Mouse (Mus musculus): Measurements from ENCODE around the gene Gm7247. TPM values are rescaled to one million over a fixed set of nuclear protein-coding genes. Genes with fewer than 3 reads are reported as not detected.
"Not testable (repeated sequence)": the region's sequence is repeated elsewhere in the genome, so short reads cannot be mapped to it uniquely, and the experiment has no call there.

Gene Gm7247
- polyA plus RNA-seq, 1 experiment = not detected

DNA sequence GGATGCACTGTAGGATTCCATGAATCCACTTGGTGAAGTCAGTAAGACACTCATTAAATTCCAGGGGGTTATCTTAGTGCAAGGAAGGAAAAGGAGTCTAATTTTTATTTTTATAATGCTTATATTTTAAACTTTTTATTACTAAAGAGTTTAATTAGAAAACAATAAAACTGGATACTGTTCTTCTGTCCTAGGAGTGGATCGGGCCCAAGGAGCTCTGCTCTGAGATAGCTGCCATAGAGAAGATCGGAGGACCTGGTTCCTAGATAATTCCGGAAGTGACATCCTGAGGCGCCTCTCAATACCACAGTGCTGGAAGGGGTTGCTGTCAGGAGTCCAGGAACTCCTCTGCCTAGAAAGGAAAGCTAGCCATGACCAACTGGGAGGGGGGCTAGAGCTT is 190.9 kb downstream of the Gm7247 start, which contains the start of gene Gm5622:
Gm5622 (plus strand) TSS at position 301 of the 400 bp plus-strand sequence.
- DNase-seq (ENCODE audit: low read depth in 1 of 2, low spot score in 2 of 2) = no peak
- TF ChIP-seq CTCF (IDR thresholded peaks at IDR 0.05; ENCODE audit: extremely low read depth, insufficient read depth, insufficient read length, insufficient replicate concordance) (no peak), POLR2A (IDR thresholded peaks at IDR 0.05; ENCODE audit: low read depth, low read length) (no peak)
- WGBS = 93% methylated on average over 4 of the region's 4 CpGs
- H3K36me3 ChIP-seq (ENCODE audit: control insufficient read depth, insufficient read depth, low read length) = no peaks in the 10 kb centered on the region
- H3K27me3 ChIP-seq (ENCODE audit: control insufficient read depth, insufficient read depth, low read length) = no peaks in the 10 kb centered on the region
- H3K4me1 ChIP-seq (ENCODE audit: control insufficient read depth, insufficient read depth, insufficient read length) = no peaks in the 10 kb centered on the region
- H3K27ac ChIP-seq (ENCODE audit: insufficient read depth, low read length) = no peak within 1 kb of the TSS
- no peak within 1 kb of the TSS for H3K4me3 ChIP-seq (ENCODE audit: extremely low read depth, insufficient read depth, insufficient read length)

DNA sequence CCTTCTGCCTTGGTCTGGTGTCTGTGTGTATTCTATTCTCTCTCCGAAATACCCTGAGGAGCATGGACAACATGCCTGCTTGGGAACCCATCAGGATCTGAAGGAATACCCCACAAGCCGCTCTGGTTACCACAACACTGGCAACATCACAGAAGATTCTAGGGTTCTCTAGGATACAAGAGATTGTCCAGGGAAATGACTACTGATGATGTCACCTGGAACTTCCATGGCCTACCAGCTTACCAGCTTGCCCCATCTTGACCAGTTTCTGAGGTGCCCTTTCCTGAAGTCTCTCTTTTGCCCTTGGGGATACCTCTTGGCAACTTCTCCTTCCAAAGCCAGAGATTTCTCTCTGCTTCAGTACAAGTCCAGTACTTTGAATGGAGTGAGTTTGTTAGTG is 212.4 kb downstream of the Gm7247 start, which contains the start of gene Gm17175:
Gm17175 (minus strand) TSS at position 101 of the 400 bp plus-strand sequence.
- not testable (repeated sequence) for H3K27me3 ChIP-seq (ENCODE audit: control insufficient read depth, insufficient read depth, low read length); DNase-seq (ENCODE audit: low read depth in 1 of 2, low spot score in 2 of 2); H3K4me3 ChIP-seq (ENCODE audit: extremely low read depth, insufficient read depth, insufficient read length); H3K27ac ChIP-seq (ENCODE audit: insufficient read depth, low read length); H3K4me1 ChIP-seq (ENCODE audit: control insufficient read depth, insufficient read depth, insufficient read length); H3K36me3 ChIP-seq (ENCODE audit: control insufficient read depth, insufficient read depth, low read length)
- WGBS = 91% methylated on average over 2 of the region's 2 CpGs

DNA sequence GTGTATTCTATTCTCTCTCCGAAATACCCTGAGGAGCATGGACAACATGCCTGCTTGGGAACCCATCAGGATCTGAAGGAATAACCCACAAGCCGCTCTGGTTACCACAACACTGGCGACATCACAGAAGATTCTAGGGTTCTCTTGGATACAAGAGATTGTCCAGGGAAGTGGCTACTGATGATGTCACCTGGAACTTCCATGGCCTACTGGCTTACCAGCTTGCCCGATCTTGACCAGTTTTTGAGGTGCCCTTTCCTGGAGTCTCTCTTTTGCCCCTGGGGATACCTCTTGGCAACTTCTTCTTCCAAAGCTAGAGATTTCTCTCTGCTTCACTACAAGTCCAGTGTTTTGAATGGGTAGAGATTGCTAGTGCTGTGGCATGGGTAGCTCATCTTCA is 230.5 kb downstream of the Gm7247 start, which contains the start of gene Gm17174:
Gm17174 (minus strand) TSS at position 101 of the 400 bp plus-strand sequence.
- H3K36me3 ChIP-seq (ENCODE audit: control insufficient read depth, insufficient read depth, low read length); H3K4me3 ChIP-seq (ENCODE audit: extremely low read depth, insufficient read depth, insufficient read length); H3K27ac ChIP-seq (ENCODE audit: insufficient read depth, low read length); DNase-seq (ENCODE audit: low read depth in 1 of 2, low spot score in 2 of 2); H3K4me1 ChIP-seq (ENCODE audit: control insufficient read depth, insufficient read depth, insufficient read length); H3K27me3 ChIP-seq (ENCODE audit: control insufficient read depth, insufficient read depth, low read length): not testable (repeated sequence)
- 87% methylated on average over 4 of the region's 4 CpGs for WGBS

DNA sequence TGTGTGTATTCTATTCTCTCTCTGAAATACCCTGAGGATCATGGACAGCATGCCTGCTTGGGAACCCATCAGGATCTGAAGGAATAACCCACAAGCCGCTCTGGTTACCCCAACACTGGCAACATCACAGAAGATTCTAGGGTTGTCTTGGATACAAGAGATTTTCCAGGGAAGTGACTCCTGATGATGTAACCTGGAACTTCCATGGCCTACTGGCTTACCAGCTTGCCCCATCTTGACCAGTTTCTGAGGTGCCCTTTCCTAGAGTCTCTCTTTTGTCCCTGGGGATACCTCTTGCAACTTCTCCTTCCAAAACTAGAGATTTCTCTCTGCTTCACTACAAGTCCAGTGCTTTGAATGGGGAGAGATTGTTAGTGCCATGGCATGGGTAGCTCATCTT is 249.7 kb downstream of the Gm7247 start, which contains the start of gene Gm17078:
Gm17078 (minus strand) TSS at position 101 of the 400 bp plus-strand sequence.
- no peaks in the 10 kb centered on the region for H3K36me3 ChIP-seq (ENCODE audit: control insufficient read depth, insufficient read depth, low read length)
- H3K4me1 ChIP-seq (ENCODE audit: control insufficient read depth, insufficient read depth, insufficient read length) = no peaks in the 10 kb centered on the region
- no peak within 1 kb of the TSS for H3K4me3 ChIP-seq (ENCODE audit: extremely low read depth, insufficient read depth, insufficient read length)
- WGBS = 81% methylated on average over 1 of the region's 1 CpGs
- TF ChIP-seq POLR2A (IDR thresholded peaks at IDR 0.05; ENCODE audit: low read depth, low read length) (no peak), CTCF (IDR thresholded peaks at IDR 0.05; ENCODE audit: extremely low read depth, insufficient read depth, insufficient read length, insufficient replicate concordance) (no peak)
- H3K27me3 ChIP-seq (ENCODE audit: control insufficient read depth, insufficient read depth, low read length) = no peaks in the 10 kb centered on the region
- no peak for DNase-seq (ENCODE audit: low read depth in 1 of 2, low spot score in 2 of 2)
- H3K27ac ChIP-seq (ENCODE audit: insufficient read depth, low read length) = no peak within 1 kb of the TSS

Other genes with a start within 250 kb of the Gm7247 start
- not detected in 2 replicates for gene Eddm3b, start 247.3 kb upstream of the Gm7247 start, polyA plus RNA-seq (2012; rRNA removed)
- 90.3 and 109 TPM in 2 replicates for gene Rnase6, start 237.8 kb upstream of the Gm7247 start, polyA plus RNA-seq (2012; rRNA removed)
- 1,669 and 1,717 TPM in 2 replicates for gene Rnase1, start 215.0 kb upstream of the Gm7247 start, polyA plus RNA-seq (2012; rRNA removed)
- gene Rnase2b, start 199.5 kb upstream of the Gm7247 start, polyA plus RNA-seq (2012; rRNA removed) = not detected in 2 replicates
- gene Ang2, start 162.6 kb upstream of the Gm7247 start, polyA plus RNA-seq (2012; rRNA removed) = 0.09 TPM in 1 of 2 replicates, not detected in the other
- not detected in 2 replicates for gene Ear14, start 158.4 kb upstream of the Gm7247 start, polyA plus RNA-seq (2012; rRNA removed)
- gene Rnase2a, start 105.6 kb upstream of the Gm7247 start, polyA plus RNA-seq (2012; rRNA removed) = not detected in 2 replicates
- gene Vmn2r88, start 49.1 kb downstream of the Gm7247 start, polyA plus RNA-seq (2012; rRNA removed) = not detected in 2 replicates
- not detected in 2 replicates for gene Vmn2r89, start 90.1 kb downstream of the Gm7247 start, polyA plus RNA-seq (2012; rRNA removed)
- gene Gm5622, start 191.0 kb downstream of the Gm7247 start, polyA plus RNA-seq (2012; rRNA removed) = not detected in 2 replicates
- gene Gm17175, start 212.3 kb downstream of the Gm7247 start, polyA plus RNA-seq (2012; rRNA removed) = not detected in 2 replicates
- gene Gm17174, start 230.4 kb downstream of the Gm7247 start, polyA plus RNA-seq (2012; rRNA removed) = not detected in 2 replicates
- not detected in 2 replicates for gene Gm17078, start 249.6 kb downstream of the Gm7247 start, polyA plus RNA-seq (2012; rRNA removed)

Measured in spleen, adult 2 months (tissue).